Mouse (Mus musculus): ENCODE measurements around the gene Ubxn7. TPM values are rescaled to one million over a fixed set of nuclear protein-coding genes. Genes with fewer than 3 reads are reported as not detected.

The Ubxn7 gene
- polyA plus RNA-seq (2014; fragmentation: Illumina TruSeq; extraction: RNeasy Lipid Tissue Mini Kit (QIAGEN cat#74804); ENCODE audit: low read depth, low replicate concordance): 41.1 TPM

DNA sequence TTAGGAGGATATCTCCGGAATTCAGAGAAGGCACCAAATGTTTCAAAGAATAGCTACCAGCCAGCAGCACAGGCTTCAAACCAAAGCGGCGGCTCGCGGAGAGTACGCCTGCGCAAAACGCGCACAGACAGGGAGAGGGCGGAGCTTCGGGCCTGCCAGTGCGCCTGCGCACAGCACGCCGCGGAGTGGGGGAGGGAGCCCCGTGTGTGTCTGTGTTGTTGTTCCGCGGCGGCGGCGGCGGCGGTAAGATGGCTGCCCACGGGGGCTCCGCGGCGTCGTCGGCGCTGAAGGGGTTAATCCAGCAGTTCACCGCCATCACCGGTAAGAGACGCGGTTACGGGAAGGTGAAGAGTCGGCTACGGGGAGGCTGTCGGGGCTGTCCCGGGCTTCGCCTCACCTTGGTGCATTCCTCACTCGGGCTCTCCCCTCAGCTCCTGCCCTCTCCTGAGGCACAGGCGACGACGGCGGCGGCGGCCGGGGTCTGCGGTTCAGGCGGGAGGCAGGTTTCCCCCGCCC, at the start of gene Ubxn7:
Ubxn7 (plus strand) TSS at position 218 of the 516 bp plus-strand sequence.

DNA sequence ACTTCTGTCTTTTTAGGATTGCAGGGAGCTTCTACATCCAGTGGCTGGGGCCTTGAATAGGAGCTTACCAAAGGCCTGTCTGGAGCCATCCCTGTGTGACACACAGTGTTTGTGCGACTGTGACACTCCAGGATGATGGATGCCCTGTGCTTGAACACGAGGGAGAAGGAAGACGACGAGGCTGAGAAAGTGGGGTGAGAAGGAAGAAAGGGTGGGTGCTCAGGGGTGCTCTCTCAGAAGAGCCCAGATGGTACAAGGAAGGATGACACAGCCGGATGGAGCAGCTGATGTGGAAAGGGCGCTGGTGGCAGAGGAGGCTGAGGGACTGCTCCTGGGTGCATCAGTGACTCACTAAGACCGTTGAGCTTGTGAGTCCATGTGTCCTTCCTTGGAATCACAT, 68.2 kb downstream of the Ubxn7 start, which contains the start of gene Tm4sf19:
Tm4sf19 (plus strand) TSS at position 240 of the 400 bp plus-strand sequence.

DNA sequence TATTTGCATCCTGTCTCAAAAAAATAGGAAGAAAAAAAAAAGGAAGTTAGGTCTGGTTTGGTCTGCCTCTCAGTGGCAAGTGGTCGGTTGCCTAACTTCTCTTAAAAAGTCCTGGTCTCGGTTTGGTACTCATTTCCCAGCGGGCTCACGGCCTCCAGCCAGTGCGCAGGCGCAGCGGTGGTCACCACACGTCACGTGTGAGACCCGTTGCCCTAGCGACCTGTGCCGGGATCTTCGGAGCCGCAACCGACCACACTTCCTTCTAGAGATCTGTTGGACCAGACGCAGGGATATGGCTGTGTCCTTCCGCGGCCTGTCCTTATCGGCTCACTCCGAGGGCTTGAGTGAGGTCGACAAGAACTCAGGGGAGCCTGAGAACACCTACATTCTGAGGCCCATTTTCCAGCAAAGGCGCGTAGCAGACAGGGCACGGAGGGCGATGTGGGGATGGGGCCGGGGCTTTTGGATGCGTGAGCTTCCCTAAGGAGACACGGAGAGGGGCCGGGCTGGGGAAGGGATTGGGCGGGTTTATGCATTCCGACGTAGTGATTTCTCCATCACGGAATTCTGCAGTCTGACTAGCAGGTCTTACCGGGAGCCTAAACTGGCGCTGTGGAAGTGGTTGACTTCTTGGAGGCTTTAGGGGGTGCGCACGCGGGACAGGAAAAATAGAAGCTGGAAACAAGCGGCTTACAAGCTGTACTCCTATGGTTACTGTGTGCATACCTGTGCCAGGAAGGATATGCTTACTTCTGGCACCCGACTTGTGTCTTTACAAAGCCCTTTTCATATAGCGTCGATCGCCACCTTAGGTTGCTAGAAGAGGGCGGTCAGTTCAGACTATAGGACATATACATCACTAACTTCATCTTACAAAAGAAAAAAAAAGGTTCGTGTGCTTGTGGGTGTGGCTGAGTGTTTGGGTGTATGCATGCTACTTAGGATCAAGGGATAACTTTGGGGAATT, 87.7 kb downstream of the Ubxn7 start, which contains the start of gene Tctex1d2:
Tctex1d2 (plus strand) TSS at position 186 of the 967 bp plus-strand sequence.

DNA sequence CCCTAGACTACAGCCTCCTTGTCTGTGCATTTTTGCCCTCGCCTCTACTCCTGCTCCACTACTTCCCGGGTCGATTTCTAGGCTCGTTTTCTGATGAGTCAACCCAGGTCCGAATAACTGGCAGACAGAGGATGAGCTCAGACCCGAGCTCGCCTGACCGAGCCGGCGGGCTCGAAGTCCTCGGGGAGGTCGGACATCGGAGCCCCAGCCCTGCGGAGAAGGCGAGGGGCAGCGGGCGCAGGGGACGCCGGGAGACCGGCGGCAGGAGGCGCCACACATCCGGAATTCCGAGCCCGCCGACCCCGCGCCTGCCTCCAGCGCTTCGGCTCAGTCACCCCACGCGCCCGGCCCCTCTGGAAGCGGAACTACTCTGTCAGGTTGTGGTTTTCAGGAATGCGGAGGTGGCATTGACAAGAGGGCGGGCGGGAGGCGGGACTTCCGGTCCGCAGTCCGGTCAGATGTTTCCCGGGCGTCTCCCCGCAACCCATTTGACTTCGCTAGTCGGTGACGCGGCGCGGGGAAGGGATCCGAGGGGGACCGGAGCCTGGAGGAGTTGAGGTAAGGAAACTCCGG, 98.5 kb downstream of the Ubxn7 start, which contains the start of gene Pcyt1a:
Pcyt1a (plus strand) TSS at position 448 of the 573 bp plus-strand sequence.

Other genes starting within 250 kb of the Ubxn7 start
- gene Pigx, start 232.5 kb upstream of the Ubxn7 start, polyA plus RNA-seq (2014; fragmentation: Illumina TruSeq; extraction: RNeasy Lipid Tissue Mini Kit (QIAGEN cat#74804); ENCODE audit: low read depth, low replicate concordance): 18.1 TPM
- gene Cep19, start 232.5 kb upstream of the Ubxn7 start, polyA plus RNA-seq (2014; fragmentation: Illumina TruSeq; extraction: RNeasy Lipid Tissue Mini Kit (QIAGEN cat#74804); ENCODE audit: low read depth, low replicate concordance): 66.8 TPM
- gene Nrros, start 166.7 kb upstream of the Ubxn7 start, polyA plus RNA-seq (2014; fragmentation: Illumina TruSeq; extraction: RNeasy Lipid Tissue Mini Kit (QIAGEN cat#74804); ENCODE audit: low read depth, low replicate concordance): 0.71 TPM
- 4.3 TPM for gene Bex6, start 152.4 kb upstream of the Ubxn7 start, polyA plus RNA-seq (2014; fragmentation: Illumina TruSeq; extraction: RNeasy Lipid Tissue Mini Kit (QIAGEN cat#74804); ENCODE audit: low read depth, low replicate concordance)
- 10.3 TPM for gene Fbxo45, start 85.1 kb upstream of the Ubxn7 start, polyA plus RNA-seq (2014; fragmentation: Illumina TruSeq; extraction: RNeasy Lipid Tissue Mini Kit (QIAGEN cat#74804); ENCODE audit: low read depth, low replicate concordance)
- 32.9 TPM for gene Wdr53, start 85.0 kb upstream of the Ubxn7 start, polyA plus RNA-seq (2014; fragmentation: Illumina TruSeq; extraction: RNeasy Lipid Tissue Mini Kit (QIAGEN cat#74804); ENCODE audit: low read depth, low replicate concordance)
- gene Smco1, start 60.8 kb upstream of the Ubxn7 start, polyA plus RNA-seq (2014; fragmentation: Illumina TruSeq; extraction: RNeasy Lipid Tissue Mini Kit (QIAGEN cat#74804); ENCODE audit: low read depth, low replicate concordance): 0.14 TPM
- gene Rnf168, start 54.8 kb upstream of the Ubxn7 start, polyA plus RNA-seq (2014; fragmentation: Illumina TruSeq; extraction: RNeasy Lipid Tissue Mini Kit (QIAGEN cat#74804); ENCODE audit: low read depth, low replicate concordance): 44.4 TPM
- 0.28 TPM for gene Tm4sf19, start 68.2 kb downstream of the Ubxn7 start, polyA plus RNA-seq (2014; fragmentation: Illumina TruSeq; extraction: RNeasy Lipid Tissue Mini Kit (QIAGEN cat#74804); ENCODE audit: low read depth, low replicate concordance)
- 396 TPM for gene Tctex1d2, start 87.4 kb downstream of the Ubxn7 start, polyA plus RNA-seq (2014; fragmentation: Illumina TruSeq; extraction: RNeasy Lipid Tissue Mini Kit (QIAGEN cat#74804); ENCODE audit: low read depth, low replicate concordance)
- gene Pcyt1a, start 98.7 kb downstream of the Ubxn7 start, polyA plus RNA-seq (2014; fragmentation: Illumina TruSeq; extraction: RNeasy Lipid Tissue Mini Kit (QIAGEN cat#74804); ENCODE audit: low read depth, low replicate concordance): 62.2 TPM
- gene Slc51a, start 155.6 kb downstream of the Ubxn7 start, polyA plus RNA-seq (2014; fragmentation: Illumina TruSeq; extraction: RNeasy Lipid Tissue Mini Kit (QIAGEN cat#74804); ENCODE audit: low read depth, low replicate concordance): not detected
- 15.5 TPM for gene Zdhhc19, start 164.0 kb downstream of the Ubxn7 start, polyA plus RNA-seq (2014; fragmentation: Illumina TruSeq; extraction: RNeasy Lipid Tissue Mini Kit (QIAGEN cat#74804); ENCODE audit: low read depth, low replicate concordance)